Mouse (Mus musculus): ENCODE results near the gene Ltbp4.

DNA sequence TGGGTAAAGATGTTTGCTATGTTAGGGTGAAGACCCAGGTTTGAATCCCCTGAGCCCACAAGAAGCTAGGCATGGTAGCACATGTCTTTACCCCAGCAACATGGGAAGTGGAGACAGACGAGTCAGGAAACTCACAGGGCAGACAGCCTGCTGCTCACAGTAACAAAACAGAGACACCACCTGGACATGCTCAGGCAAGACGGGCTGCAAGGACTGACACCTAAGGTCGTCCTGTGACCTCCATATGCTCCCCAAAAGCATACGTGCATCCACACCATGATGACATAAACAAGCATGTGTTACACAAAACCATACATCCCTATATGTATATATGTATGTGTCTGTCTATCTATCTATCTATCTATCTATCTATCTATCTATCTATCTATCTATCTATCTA lies 44.1 kb upstream of the Ltbp4 start:
- TF ChIP-seq TAL1 (IDR thresholded peaks at IDR 0.05; ENCODE audit: low read length) = no peak
- TF ChIP-seq GATA1 (IDR thresholded peaks at IDR 0.05; ENCODE audit: low read length) = no peak

Measured in erythroblast, embryonic 14.5 days (primary cell).